Mouse (Mus musculus) duodenum, adult 2 months (tissue): ENCODE measurements around the gene C3. TPM values are rescaled to one million over a fixed set of nuclear protein-coding genes. Genes with fewer than 3 reads are reported as not detected.

Experiments
- polyA plus RNA-seq: library from polyadenylated mRNA; depleted of rRNA; stranded (reverse); fragments of >200 nt; gene quantifications from 2 replicates; pipeline ENCODE4 v1.2.3, GENCODE M21; 2012; ENCODE audit warnings: low replicate concordance; rRNA removed

The C3 gene
- 7.7 and 16.0 TPM in 2 replicates for polyA plus RNA-seq

DNA sequence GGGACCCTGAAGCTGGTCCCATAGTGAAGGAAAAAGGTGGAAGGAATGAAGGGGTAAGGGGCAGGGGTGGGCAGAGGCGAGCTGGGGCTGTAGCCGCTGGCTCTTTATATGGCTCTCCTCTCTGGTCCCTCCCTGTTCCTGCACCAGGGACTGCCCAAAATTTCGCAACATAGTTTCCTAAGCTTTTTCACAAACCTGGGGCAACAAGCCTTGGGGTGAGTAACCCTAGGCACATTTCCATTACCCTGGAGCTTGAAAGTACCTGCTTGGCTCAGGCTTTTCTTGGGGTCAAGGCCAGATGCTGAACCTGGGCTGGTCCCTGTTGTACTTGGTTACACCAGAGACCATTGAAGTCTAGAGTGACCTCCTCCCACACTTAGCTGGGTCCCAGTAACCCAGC, at the start of gene C3:
Gene C3, minus strand, starts transcription at position 123 of the 400 bp plus-strand sequence.

GRCm38 (mm10) chr17:57249186-57250181, 21.5 kb upstream of the C3 start, which contains the start of gene Trip10:
Gene Trip10 (plus strand): TSS chr17:57249455.

GRCm38 (mm10) chr17:57248201-57248699, 20.3 kb upstream of the C3 start, which contains the start of gene Gpr108:
Gene Gpr108 (minus strand): TSS chr17:57248446.

DNA sequence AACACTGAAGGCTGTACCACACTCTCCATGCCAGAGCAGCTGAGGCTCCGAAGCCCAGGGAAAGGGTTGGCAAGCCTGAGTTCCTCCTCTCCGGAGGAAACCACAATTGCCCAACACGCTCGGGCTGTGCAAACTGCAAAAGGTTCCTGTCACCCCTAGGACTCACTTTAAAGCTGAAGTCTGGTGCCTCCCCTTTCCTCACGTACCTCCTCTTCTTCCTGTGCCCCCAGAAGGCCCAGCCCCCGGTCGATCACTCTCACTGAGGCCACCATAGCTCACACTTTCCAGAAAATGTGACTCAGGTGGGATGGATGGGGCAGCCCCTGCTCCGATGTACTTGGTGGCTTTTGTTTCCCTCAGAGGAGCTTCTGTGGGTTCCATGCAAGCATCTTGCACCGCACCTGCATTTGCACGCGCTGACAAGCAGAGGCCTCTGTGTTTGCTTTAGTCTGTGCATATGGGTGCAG, 33.9 kb downstream of the C3 start, which contains the start of gene Tnfsf14:
Gene Tnfsf14, minus strand, starts transcription at position 137 of the 467 bp plus-strand sequence.

Other genes starting within 250 kb of the C3 start
- 8.5 and 23.4 TPM in 2 replicates for gene Acer1, start 246.0 kb downstream of the C3 start, polyA plus RNA-seq
- gene Clpp, start 237.8 kb downstream of the C3 start, polyA plus RNA-seq: 131 and 155 TPM in 2 replicates
- gene Alkbh7, start 230.8 kb downstream of the C3 start, polyA plus RNA-seq: 57.0 and 71.1 TPM in 2 replicates
- gene Pspn, start 228.1 kb downstream of the C3 start, polyA plus RNA-seq: not detected in 2 replicates
- 30.4 and 34.6 TPM in 2 replicates for gene Gtf2f1, start 216.8 kb downstream of the C3 start, polyA plus RNA-seq
- 0.08 TPM in 1 of 2 replicates, not detected in the other for gene Gm17949, start 216.7 kb downstream of the C3 start, polyA plus RNA-seq
- gene Khsrp, start 196.6 kb downstream of the C3 start, polyA plus RNA-seq: 64.2 and 89.1 TPM in 2 replicates
- not detected in 2 replicates for gene Slc25a41, start 186.5 kb downstream of the C3 start, polyA plus RNA-seq
- gene Crb3, start 169.0 kb downstream of the C3 start, polyA plus RNA-seq: 197 and 435 TPM in 2 replicates
- gene Slc25a23, start 168.3 kb downstream of the C3 start, polyA plus RNA-seq: 9.4 and 27.8 TPM in 2 replicates
- gene Dennd1c, start 149.6 kb downstream of the C3 start, polyA plus RNA-seq: 4.4 and 7.5 TPM in 2 replicates
- gene Tubb4a, start 140.4 kb downstream of the C3 start, polyA plus RNA-seq: 2.2 and 4.6 TPM in 2 replicates
- gene Tnfsf9, start 122.8 kb downstream of the C3 start, polyA plus RNA-seq: 1.7 and 2.6 TPM in 2 replicates
- not detected in 2 replicates for gene Cd70, start 78.4 kb downstream of the C3 start, polyA plus RNA-seq
- gene Tnfsf14, start 34.0 kb downstream of the C3 start, polyA plus RNA-seq: 0.14 and 0.63 TPM in 2 replicates
- 33.8 and 37.6 TPM in 2 replicates for gene Gpr108, start 20.3 kb upstream of the C3 start, polyA plus RNA-seq
- gene Trip10, start 21.3 kb upstream of the C3 start, polyA plus RNA-seq: 21.5 and 25.0 TPM in 2 replicates
- gene Vav1, start 51.0 kb upstream of the C3 start, polyA plus RNA-seq: 1.3 and 1.6 TPM in 2 replicates
- gene Adgre1, start 130.6 kb upstream of the C3 start, polyA plus RNA-seq: 1.7 and 2.6 TPM in 2 replicates